Mouse (Mus musculus) frontal cortex, postnatal 14 days (tissue): ENCODE data around the gene Lypd1.

ENCODE experiments used
- DNase-seq, 2 experiments: peaks; one replicate each; pipeline ENCODE4 v3.0.0; 2022; ENCODE audit warnings: low spot score in 2 of 2

The Lypd1 gene

DNA sequence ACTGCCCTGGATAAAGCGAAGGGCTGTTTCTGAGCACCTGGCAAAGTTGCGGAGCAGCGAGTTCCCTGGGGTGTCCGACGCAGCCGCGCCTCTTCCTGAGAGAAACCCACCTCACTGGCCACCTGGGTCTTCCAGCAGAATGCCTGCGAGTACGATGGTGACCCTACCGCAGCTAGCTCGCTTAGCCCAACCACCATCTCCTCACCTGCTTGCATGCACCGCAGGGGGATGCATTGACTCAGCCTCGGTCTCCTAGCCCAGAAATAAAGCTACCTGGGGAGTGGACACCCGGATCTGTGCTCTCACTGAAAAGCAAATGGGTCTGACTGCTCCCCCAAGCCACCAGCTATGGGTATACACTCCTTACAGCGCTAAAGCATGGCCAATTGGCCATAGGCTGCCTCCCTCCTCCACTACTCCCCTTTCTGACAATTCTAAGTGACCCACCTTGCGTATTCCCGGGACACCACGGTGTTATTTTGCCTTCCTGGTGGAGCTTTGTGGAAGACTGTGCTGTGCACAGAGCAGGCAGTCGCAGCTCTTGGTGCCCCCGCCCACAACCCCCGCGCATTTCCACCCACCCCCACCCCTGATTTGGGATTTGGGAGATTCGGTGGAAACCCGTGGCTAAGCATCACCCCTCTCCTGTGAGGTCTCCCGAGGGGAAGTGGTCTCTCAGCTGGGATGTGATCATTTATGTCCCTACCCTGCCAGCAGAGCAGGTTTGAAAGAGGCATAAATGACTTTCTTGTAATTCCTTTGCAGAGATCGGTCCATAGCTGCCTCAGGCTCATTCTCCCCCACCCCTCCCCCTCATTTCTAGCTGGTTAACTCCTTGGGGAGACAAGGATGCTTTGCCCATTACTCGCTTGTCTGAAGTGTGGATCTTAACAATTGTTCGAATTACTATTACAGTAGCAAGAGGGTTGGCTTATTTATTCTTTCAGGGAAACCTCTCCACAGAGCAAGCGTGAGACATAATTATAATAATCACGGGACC, at the start of gene Lypd1:
Gene Lypd1 (minus strand): TSS at position 501 of the 1,000 bp plus-strand sequence.
- DNase-seq = peak in 1 of 2 experiments; percentile 7

DNA sequence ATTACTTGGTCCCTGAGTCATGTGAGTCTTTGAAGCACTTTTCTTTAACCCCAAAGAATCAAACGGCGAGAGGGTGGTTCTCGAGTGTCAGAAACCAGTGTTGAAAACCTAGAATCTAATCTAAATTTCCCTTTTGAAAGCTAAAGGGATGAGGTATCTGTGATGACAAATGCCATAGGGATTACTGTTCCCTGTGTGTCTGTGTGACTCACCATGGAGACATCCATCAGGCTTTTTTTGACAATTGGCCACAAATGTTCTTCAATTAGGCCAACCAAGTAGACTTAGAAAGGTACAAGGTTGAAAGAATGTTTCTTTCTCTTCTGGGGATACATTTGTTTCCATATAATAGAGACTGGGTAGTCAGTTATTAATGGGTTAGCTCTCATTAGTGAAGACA, 38.1 kb upstream of the Lypd1 start:
- DNase-seq = no peak

DNA sequence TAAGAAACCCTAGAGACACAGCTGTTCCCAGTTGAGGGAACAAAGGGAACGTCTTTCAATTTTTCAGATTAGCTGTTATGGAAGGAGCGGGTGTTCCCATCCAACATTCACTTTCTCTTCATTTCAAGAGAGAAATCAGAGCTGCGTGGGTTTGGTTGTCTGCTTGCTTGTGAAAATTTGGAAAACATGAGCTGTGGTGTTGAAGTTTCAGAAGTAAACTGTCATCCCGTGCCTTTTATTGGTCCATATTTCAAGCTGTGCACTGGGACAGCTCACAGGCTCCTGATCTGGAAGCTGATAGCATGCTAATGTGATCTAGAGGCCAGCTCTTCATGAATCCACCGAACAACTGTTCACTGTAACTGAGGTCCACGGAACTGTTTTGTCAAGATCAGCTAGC, 36.2 kb upstream of the Lypd1 start:
- DNase-seq = no peak

DNA sequence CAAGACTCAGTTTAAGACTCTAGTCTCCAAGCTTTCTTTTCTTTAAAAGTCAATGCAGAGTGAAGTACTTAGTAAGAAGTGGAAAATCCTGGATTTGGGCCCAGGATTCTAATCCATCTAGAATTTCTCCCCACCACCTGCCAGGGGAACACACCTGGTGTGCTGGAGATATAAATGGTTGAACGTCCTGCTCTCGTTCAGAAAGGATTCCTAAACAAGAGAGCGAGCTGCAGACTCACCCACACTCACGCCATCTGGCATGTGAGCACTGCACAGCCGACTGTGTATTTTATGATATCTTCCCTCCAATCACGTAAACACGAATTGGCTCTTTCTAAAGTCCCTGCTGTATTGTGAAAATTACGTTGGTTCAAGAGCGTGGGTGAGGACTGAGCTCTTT, 32.2 kb upstream of the Lypd1 start:
- DNase-seq = peak; percentile 10 to 28

DNA sequence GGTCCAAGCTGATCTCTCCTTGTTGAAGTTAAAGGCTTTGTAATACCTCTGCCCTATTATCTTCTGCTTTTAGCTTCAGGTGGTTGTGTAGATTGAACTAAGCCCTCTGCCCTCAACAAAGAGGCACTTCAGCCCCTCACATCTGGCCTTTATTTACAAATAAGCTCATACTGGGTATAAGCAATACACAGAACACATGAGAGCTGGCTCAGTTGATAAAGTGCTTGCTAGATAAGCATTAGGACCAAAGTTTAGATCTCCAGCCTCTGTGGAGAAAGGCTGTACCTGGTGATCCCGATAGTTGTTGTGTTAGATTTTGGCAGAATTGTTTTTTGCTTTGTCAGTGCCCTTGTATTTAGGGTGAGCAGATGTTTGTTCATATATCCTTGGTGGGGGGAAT, 30.4 kb upstream of the Lypd1 start:
- no peak for DNase-seq

DNA sequence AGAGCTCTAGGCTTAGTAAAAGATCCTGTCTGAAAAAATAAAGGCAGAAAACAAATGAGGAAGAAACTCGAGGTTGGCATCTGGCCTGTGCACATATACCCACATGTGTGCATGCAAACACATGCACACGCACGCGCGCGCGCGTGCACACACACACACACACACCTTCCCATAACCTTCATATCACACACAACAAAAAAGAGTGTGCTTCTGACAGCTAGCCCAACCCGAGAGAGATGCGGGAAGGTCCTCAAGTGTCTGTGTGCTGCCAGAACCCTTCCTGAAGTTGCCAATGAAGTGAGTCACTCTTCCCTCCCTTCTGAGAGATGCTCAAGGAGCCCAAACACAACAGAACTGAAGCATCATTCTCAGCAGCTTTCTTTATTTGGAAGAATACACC, 12.6 kb upstream of the Lypd1 start:
- DNase-seq = no peak

DNA sequence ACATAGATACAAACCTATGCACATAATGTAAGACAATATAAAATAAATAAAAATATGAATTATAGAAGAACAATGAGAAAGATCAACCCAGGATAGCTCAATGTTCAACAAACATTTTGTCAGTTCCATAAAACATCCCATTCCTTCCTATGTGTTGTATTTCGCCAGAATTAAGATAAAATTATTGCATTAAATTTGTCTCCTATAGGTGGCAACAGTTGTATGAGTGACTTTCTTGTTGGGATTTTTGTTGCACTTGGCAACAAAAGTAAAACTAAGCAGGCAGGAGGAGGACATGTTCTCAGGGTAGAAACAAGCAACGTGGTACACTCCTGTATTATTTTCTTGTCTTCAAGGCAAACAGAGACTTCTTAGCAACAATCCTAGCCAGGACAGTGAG, 10.2 kb upstream of the Lypd1 start:
- no peak for DNase-seq

DNA sequence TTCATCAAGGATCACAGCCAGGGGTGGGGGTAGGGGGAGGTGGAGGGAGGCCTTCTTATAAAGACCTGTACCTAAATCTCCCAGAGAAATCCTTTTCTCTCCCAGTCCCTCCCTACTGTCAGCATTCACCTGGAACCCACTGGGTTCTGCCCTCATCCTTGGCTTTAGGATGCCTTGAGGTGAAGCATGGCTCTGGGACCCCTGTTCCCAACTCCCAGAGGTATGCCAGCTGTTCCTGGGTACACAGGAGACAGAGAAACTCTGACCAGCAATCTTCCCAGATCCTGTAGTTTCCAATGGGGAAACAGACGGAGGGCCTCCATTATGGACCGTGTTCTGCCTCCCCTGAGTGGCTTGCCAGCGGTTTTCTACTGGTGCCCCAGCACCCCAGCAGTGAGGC, 7.8 kb upstream of the Lypd1 start:
- DNase-seq = no peak

DNA sequence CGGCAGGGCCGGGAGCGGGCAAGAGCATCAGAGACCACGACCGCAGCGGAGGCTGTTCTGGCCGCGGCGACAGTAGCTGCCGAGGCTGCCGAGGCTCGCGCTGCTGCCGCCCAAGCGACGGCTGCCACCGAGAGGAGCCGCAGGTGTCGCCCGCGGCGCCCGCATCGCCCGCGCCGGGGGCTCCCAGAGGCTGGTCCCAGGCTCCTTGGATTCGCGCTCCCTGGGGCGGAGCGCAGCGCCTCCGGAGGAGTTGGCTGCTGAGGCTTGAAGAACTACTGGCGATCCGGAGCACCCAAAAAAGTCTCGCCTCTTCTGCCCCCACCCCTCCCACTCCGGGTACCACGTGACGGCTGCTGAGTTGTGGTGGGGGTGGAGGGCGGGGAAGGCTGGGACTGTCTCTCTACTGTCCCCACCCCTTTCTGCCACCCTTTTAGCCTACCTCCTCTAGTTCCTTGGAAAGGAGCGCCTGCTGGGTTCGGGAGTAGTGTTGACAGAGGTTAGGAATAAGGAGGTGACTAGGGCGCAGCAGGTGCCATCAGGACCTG, 928 bp downstream of the Lypd1 start:
- peak; percentile 40 to 41 for DNase-seq

DNA sequence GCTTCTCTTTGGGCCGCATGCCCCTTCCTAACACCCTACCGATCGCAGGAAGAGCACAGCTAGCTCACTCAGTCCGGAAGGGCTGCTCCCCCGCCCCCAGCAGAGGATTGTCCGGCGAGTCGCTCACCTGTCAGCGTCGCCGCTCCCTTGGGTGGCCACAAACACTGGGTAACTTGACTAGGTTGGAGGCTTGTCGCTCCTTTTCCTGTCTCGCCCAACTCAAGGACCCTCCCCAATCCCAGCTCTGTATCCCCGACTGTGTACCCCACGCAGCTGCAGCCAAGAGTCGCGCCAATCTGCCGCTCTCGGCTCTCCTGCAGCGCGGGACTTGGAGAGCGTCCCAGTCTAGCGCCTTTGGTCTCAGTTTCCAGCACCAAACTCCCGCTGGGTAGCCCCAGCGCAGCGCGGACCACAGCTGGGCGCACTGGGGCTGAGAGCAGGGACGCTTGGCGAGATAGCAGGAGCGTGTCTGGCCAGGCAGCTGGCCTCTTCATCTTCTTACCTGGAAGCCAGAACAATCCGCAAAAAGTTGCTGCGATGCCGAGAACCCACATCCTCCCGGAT, 1.5 kb downstream of the Lypd1 start:
- DNase-seq = peak; percentile 14 to 44

DNA sequence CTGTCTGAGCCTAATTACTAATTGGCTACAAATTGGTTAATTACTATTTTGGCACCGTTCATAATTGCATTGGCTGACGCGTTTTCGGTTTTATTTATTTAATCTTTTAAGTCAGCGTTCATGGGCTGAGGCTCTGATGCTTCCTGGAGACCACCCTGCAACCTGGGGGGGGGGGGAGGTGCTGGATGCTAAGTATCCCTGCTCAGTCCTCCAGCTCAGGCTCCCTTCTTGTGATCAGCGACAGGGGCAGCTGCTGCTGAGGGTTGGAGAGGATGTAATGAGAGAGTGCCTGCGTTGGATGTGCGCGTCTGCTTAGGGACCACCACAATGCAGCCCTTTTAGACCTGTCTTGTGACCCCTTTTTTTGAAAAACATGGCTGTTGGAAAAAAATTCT, 2.0 kb downstream of the Lypd1 start:
- no peak for DNase-seq

DNA sequence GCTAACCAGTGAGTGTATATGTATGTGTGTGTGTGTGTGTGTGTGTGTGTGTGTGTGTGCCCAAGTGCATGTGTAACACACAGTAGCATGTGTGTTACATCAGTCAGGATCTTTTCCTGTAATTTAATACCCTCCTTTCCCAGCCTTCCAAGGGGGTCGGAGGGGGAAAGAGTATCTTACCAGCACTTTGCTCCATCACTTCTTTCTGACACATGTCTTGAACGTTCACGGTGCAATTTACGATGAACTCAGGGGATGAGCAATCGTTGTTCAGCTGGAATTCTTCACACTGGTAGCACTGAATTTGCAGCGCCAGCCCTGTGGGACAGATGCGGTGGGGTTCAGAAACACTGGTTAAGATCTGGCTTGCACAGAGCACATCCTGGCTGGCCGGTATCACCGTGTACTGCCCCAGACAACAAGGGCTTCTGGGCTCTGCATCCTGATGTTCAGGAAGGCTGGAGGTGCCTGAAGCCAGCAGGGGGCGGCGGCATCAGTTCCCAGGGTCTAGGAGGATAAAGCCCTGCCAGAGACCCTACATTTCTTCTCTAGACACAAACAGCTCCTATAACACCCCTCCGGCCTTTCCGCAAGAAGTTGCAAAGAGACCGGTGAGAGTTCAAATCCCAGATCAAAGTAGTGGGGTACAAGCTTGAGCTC, 2.6 kb downstream of the Lypd1 start:
- peak; percentile 9 to 21 for DNase-seq

DNA sequence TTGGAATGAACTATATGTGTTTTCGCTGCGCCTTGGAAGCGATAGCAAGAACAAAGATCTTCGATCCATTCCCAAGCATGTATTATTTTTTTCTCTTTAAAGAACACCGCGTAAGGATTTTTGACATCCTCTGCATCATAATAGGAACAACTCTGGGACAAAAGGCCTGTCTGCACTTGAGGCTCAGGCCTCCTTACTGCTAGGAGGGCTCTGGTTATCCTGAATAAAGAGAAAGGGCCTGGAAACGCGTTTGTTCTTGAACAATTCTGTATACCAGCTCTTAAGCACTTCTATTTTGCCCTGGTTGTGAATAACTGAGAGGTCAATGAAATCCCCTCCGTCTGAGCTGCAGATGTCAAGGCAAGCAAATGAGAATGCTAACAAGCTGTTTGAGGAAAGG, 19.7 kb downstream of the Lypd1 start:
- DNase-seq = no peak

DNA sequence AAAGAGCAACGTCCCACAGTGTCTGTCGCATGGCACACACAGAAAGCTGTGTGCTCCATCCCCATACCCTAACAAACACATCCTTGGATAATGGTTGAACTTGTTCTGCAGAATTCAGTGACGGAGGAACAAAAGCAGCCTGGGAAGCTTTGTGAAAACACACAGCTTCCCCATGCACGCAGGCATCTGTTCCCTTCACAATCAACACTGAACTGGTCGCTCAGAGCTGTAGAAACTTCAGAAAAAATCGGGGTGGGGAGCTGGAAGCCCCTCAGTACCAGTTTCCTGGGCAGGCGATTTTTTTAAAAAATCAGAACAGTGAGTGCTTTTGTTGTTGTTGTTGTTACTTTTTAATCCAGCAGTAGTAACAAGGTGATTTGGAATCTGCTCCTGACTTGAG, 42.8 kb downstream of the Lypd1 start:
- DNase-seq = no peak

DNA sequence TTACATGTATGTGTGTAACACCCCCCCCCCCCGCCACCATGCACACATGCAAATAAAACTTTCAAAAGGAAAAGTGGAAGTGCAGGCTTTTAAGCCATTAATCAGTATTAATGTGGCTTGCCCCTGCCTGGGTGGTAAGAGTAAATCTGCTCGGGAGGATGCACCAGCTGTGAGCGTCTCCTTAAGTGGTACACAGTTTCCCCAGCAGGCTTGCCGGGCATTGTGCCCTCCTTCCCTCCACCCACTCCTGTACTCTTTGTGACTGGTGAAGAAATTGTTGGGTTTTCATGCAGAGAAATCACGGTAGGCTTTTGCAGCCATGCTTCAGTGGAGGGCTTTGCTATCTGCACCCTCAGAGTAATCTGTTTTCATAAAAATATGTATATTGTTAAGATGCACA, 54.3 kb downstream of the Lypd1 start:
- peak in 1 of 2 experiments; percentile 14 for DNase-seq

DNA sequence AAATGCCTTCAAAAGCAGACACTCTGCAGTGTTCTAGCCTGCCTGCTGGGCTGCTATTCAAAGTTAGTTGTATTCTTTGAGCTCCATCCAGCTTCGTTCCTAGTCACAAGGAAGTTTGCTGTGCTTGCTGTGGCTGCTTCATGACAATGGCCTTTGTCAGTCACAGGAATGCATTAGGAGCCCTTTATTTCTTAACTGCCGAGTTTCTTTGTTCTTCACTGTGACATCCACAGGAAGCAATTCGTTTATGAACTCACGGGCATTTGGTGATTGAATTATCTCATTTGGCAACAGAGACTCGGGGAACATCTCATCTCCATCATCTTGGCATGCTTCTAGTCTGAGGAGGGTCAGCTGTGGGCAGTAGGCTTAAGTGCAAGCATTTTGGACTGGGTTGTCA, 58.3 kb downstream of the Lypd1 start:
- DNase-seq = no peak

DNA sequence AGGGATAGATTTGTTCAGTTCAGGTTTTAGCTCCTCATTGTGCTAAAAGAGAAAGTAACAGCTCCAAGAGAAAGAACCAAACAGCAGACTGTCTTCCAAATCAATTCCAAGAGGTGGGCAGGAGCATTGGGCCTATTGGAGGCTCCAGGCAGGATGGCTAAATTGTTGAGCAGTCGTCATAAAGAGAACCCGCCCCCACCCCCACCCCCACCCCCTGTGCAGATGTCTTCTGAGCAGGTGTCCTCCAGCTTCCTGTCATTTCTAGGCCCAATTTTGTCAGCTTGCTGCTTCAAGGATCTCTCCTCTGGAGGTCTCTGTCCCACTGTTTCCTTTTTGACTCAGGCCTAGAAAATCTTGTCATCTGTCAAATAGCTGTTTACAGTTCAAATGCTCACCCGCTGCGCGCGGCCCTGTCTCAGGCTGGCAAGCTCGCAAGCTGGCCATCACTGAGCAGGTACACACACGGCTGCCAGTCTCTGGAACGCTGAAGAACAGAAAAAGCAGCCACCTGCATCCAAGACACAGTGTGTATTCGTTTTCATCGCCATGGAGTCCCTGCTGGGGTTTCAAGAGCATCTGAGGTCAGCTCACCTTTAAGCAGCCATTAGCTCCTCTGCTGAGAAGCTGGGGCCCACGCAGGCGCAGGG, 73.0 kb downstream of the Lypd1 start:
- DNase-seq = no peak

DNA sequence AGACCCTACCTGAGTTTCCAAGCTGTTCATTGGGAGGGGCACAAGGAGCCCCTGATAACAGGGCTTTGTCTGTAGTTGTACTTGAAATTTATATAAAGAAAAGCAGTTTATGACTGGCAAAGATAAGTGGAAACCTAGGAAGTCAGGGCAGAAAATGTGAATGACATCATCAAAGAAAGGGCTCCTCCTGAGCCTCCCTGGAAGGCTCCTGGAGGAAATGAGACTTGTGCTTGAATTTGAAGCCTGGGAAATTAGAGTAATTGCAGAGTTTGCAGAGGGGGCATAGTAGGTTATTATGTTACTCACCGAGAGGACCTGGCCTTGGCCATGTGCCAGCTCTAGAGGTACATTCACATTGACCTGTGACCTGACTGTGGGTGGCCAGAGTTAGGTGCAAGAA, 75.4 kb downstream of the Lypd1 start:
- DNase-seq = no peak

DNA sequence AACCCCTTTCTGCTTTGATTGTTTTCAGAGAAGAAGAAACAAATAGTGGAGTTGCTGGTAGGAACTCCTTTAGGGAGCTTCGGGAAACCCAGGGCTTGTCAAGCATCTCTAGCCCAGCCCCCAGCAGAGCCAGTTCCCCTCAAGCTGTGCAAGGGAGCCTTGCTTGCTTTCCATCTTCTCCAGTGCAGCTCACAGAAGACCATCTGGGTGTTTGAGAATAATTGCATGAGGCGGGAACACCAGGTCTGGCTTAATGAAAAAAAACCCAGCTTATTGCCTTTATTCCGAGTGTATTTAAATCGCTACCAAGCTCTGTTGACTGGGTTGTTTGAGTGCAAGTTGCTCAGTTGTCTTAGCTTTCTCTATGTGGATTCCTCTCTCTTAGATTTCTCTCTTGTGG, 89.3 kb downstream of the Lypd1 start:
- no peak for DNase-seq

DNA sequence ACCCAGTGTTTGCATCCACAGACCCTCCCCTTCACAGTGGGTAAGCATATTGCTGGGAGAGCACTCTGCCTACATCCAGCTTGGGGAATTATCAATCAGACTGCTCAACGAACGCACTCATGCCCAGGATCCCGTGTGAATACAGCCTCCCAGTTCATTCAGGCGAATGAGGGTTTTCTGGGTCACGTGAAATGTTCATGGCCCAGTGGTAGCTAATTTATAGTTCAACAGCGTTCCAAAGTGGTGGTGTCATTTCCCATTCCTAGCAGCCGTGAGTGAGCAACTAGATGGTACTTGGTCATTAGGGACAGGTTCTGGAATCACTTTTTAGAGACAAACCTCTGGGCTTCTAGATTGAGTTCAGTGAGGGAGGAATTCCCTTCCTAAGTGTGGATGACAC, 91.8 kb downstream of the Lypd1 start:
- DNase-seq = no peak
